In genomic region chr7:80832996-80833650, GRCm38 (mm10) we compare ENCODE assay signal across 8 mouse cellular contexts. TPM values are rescaled to one million over a fixed set of nuclear protein-coding genes. Genes with fewer than 3 reads are reported as not detected.
DNase-seq lines count a peak whose midpoint lies in the region; ATAC-seq and TF ChIP-seq lines count a peak whose summit lies in the region.
"Not testable (repeated sequence)": the region's sequence is repeated elsewhere in the genome, so short reads cannot be mapped to it uniquely, and the experiment has no call there.

No protein-coding gene starts in this region.

- not testable (repeated sequence) for TF ChIP-seq EP300 in lung, postnatal 0 days (IDR thresholded peaks at IDR 0.05)

- ATAC-seq in hindbrain, embryonic 12.5 days (ENCODE audit: low FRiP score): peak; percentile 67; the same call in 1 of the 2 replicates
- peak; percentile 87 for ATAC-seq in lung, postnatal 0 days
- peak; percentile 82; the same call in 1 of the 2 replicates for ATAC-seq in neural tube, embryonic 12.5 days (ENCODE audit: low FRiP score, low read depth)

- H3K4me1 ChIP-seq in E14TG2a.4 (replicated peaks; ENCODE audit: low read depth, low read length): peaks cover 50% of the 10 kb centered on the region
- not testable (repeated sequence) for H3K4me1 ChIP-seq in hindbrain, embryonic 12.5 days; lung, postnatal 0 days (ENCODE audit: insufficient read depth, low read depth, low read length); neural tube, embryonic 12.5 days

- H3K9ac ChIP-seq in hindbrain, embryonic 12.5 days; lung, postnatal 0 days (replicated peaks; ENCODE audit: low read depth); neural tube, embryonic 12.5 days: not testable (repeated sequence)

- peak; percentile 40 for DNase-seq in c-Kit-positive CD71-positive TER-119-positive erythroid progenitor cells, embryonic 14.5 days (ENCODE audit: low spot score)
- peak; percentile 72 for DNase-seq in gastrocnemius, adult 2 months
- DNase-seq in kidney, postnatal 36 days: peak; percentile 76 to 84
- peak; percentile 85 for DNase-seq in lung, postnatal 0 days (ENCODE audit: low spot score)
- DNase-seq in testis, postnatal 14 days (ENCODE audit: low spot score): peak; percentile 45

- not testable (repeated sequence) for H3K9me3 ChIP-seq in E14TG2a.4 (ENCODE audit: low read length); hindbrain, embryonic 12.5 days (replicated peaks); lung, postnatal 0 days (ENCODE audit: low read length); neural tube, embryonic 12.5 days

- H3K27ac ChIP-seq in gastrocnemius, adult 2 months; hindbrain, embryonic 12.5 days; lung, postnatal 0 days (ENCODE audit: low read length); neural tube, embryonic 12.5 days: not testable (repeated sequence)

- not testable (repeated sequence) for TF ChIP-seq CTCF in E14TG2a.4 (conservative IDR thresholded peaks at IDR 0.05; ENCODE audit: low read length); gastrocnemius, adult 2 months (IDR thresholded peaks at IDR 0.05); lung, postnatal 0 days (IDR thresholded peaks at IDR 0.05)

- 20% methylated on average over 14 of the region's 14 CpGs for WGBS in hindbrain, embryonic 12.5 days
- WGBS in lung, postnatal 0 days: 13% methylated on average over 13 of the region's 14 CpGs
- WGBS in neural tube, embryonic 12.5 days: 15% methylated on average over 14 of the region's 14 CpGs

- H3K4me2 ChIP-seq in hindbrain, embryonic 12.5 days (replicated peaks): 0 out of 2 replicates have a peak overlapping the region, but pooled peaks have one; percentile 17
- H3K4me2 ChIP-seq in lung, postnatal 0 days (replicated peaks; ENCODE audit: low read depth, low read length): 0 out of 2 replicates have a peak overlapping the region, but pooled peaks have one; percentile 11
- not testable (repeated sequence) for H3K4me2 ChIP-seq in neural tube, embryonic 12.5 days (replicated peaks)

- H3K4me3 ChIP-seq in E14TG2a.4 (replicated peaks; ENCODE audit: low read length): peak overlapping the region; percentile 37; the same call in 1 of the 2 replicates
- H3K4me3 ChIP-seq in gastrocnemius, adult 2 months: peak overlapping the region; percentile 31
- H3K4me3 ChIP-seq in hindbrain, embryonic 12.5 days; lung, postnatal 0 days (ENCODE audit: low read depth, low read length); neural tube, embryonic 12.5 days: not testable (repeated sequence)

- not testable (repeated sequence) for H3K27me3 ChIP-seq in E14TG2a.4 (ENCODE audit: insufficient read depth, low read length); hindbrain, embryonic 12.5 days; lung, postnatal 0 days (replicated peaks; ENCODE audit: insufficient read depth, low read length); neural tube, embryonic 12.5 days (replicated peaks)

- H3K36me3 ChIP-seq in E14TG2a.4 (ENCODE audit: insufficient read depth, low read length); hindbrain, embryonic 12.5 days; lung, postnatal 0 days (ENCODE audit: insufficient read depth, low read length); neural tube, embryonic 12.5 days: not testable (repeated sequence)

- intact Hi-C loops in gastrocnemius, adult 2 months (cut with DNase I): not testable (repeated sequence)

RNA-seq across cellular contexts. Expression of gene Iqgap1, which starts 7.3 kb away (rescaled TPM):
- total RNA-seq in gastrocnemius, adult 2 months (2021): 10 to 100 TPM; 14.8 to 16.0 TPM
- polyA plus RNA-seq in hindbrain, embryonic 12.5 days (2016; fragmentation: Nextera tagmentation; extraction: Ambion mirVana): 40.1 and 40.2 TPM in 2 replicates
- 153 and 183 TPM in 2 replicates for polyA plus RNA-seq in lung, postnatal 0 days (2015; fragmentation: Nextera tagmentation; extraction: Ambion mirVana)
- polyA plus RNA-seq in neural tube, embryonic 12.5 days (2016; fragmentation: Nextera tagmentation; extraction: Ambion mirVana): 26.9 and 27.3 TPM in 2 replicates

RNA-seq across cellular contexts. Expression of gene Zscan2, which starts 27.6 kb away (rescaled TPM):
- total RNA-seq in gastrocnemius, adult 2 months (2021): 1 to 10 TPM; 1.3 to 1.7 TPM
- 4.6 and 5.9 TPM in 2 replicates for polyA plus RNA-seq in hindbrain, embryonic 12.5 days (2016; fragmentation: Nextera tagmentation; extraction: Ambion mirVana)
- 1.1 and 1.5 TPM in 2 replicates for polyA plus RNA-seq in lung, postnatal 0 days (2015; fragmentation: Nextera tagmentation; extraction: Ambion mirVana)
- polyA plus RNA-seq in neural tube, embryonic 12.5 days (2016; fragmentation: Nextera tagmentation; extraction: Ambion mirVana): 4.9 and 6.0 TPM in 2 replicates
